Mouse (Mus musculus) left cerebral cortex, postnatal 25 days (tissue): ENCODE results near the gene Arid1b. TPM values are rescaled to one million over a fixed set of nuclear protein-coding genes. Genes with fewer than 3 reads are reported as not detected.
A peak's percentile ranks its signal among the peaks of the same experiment; 100 is the strongest.

Source experiments
- DNase-seq, 2 experiments: peaks; one replicate each; pipeline ENCODE4 v3.0.0; 2022; ENCODE audit warnings: low spot score in 2 of 2, mixed read lengths in 1 of 2
- intact Hi-C: fragments of 180-260 bp; cut with DNase I; formaldehyde crosslinking; loops from one replicate; pipeline ENCODE4 v1.15.1; 2025
- total RNA-seq, 2 experiments: library from RNA; stranded (reverse); gene quantifications; 2 replicates each; pipeline ENCODE4 v1.2.3; 2021

The Arid1b gene
- total RNA-seq, 2 experiments from 2014 or later, result 73.6 to 79.6 TPM

- DNase-seq, result no peak
- intact Hi-C loops, result no loop called here
These were observed 173.9 kb downstream of the Arid1b start for GRCm38 (mm10) chr17:5168046-5168445.

DNA sequence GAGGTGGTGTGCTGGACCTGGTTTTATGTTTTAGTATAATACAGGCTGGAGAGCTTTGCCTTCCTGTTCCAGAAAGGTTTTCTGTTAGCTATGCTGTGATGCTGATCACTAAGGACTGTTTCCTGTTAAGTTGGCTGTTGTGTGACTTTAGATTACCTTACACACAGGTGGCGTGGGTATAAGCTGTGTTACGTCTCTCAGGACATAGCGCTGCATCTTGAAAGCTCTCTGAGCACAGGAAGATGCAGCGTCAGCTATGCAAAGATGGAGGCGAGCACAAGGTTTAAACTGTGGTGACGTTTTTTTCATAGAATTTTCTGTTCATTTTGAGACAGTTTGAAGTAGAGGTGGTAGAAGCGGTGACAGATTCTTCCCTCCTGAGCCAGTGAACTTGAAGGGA, 174.5 kb downstream of the Arid1b start:
- intact Hi-C loops, result no loop called here
- DNase-seq, result no peak

DNA sequence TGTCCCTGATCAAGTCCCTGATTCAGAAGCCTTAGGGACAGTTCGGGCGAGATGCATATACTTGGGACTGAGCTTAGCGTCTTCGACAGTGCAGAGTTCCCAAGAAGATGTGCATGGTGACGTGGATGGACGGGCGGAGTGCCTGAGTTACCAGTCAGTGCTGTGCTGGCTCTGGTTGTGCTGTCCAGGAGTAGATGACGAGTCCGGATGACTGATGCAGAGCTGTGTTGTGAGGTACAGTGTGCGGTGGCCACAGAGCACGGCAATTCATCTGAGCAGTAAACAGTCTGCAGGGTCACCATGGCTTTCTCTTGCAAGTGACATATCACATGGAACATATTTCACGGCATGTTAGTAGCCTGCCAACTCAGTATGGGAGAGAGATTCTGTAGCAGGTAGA, 176.2 kb downstream of the Arid1b start:
- intact Hi-C loops, result no loop called here
- DNase-seq, result no peak

DNA sequence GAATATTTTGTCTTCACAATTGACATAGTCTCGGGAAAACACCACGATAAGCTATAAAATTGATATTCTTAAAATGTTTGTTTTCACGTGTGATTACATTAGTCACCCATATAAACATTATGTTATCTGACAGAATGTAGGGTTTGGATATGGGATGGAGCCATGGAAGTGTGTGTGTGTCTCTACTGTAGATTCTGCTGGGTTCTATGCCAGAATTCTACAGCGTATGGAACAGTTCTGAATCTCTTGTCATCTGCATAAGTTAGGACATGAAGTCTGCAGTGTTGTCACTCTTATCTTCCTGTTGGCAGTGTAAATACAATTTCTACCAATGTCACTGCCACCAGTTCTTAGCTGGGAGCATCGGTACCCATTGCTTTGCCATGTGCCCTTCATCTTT, 177.3 kb downstream of the Arid1b start:
- DNase-seq, result no peak
- intact Hi-C loops, result no loop called here

GRCm38 (mm10) chr17:5174426-5175020, 180.4 kb downstream of the Arid1b start:
- DNase-seq, result no peak
- intact Hi-C loops, result no loop called here

DNA sequence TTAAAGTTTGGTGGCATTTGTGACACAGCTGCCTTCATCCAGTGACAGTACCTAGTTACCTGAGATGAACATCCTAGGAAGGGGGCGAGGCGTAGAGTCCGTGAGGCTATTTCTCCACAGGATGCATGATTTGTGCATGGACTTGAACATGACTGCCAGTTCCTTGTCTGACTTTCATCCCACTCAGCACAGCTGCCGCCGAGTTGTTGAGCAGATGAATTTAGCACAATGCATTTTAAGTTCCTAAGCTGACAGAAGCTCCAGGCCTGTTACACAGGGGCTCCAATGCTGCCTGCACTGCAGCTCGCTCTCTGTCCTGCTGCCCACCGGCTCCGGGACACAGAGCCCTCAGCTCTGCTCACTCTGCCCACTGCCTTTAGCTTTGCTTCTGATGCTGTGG, 181.4 kb downstream of the Arid1b start:
- peak in 1 of 2 experiments; percentile 79 for DNase-seq
- intact Hi-C loops, result no loop called here

DNA sequence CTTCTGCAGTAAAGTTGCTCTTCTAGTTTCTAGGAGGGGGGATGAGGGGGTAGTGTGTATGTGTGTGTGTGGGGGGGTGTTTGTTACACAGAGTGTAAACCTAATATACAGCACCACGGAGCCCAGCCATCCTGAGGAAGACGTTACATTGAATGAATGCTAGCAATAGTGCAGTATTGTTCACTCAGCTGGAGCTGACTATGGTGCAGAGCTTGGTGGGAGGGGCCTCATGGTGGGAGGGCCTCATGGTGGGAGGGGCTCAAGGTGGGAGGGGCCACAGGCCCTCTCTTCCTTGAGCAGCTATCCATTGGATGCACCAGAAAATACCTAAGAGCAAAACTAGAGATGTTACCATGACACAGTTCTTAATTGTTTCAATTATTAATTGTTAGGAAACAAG, 182.2 kb downstream of the Arid1b start:
- DNase-seq, result no peak
- intact Hi-C loops, result no loop called here

DNA sequence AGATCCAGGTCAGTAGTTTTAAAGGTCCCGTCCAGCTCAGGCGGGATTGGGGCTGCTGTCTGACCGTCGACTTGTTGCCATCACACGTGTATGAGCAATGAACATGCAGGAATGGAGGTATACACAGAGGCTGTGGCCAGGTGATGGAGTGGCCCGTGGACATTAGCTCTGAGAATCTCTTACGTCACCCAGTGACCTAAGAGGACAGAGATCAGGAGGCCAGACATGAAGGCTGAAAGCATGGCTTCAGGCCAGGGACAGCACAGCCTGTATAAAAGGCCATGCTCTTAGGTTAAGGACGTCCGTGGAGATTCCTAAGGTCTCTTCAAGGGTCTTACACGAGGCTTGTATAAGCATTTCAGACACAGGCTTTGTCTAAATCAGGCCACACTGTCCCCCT, 184.4 kb downstream of the Arid1b start:
- intact Hi-C loops, result no loop called here
- DNase-seq, result no peak

- DNase-seq, result no peak
- intact Hi-C loops, result no loop called here
These were observed 184.9 kb downstream of the Arid1b start for GRCm38 (mm10) chr17:5179004-5179403.

DNA sequence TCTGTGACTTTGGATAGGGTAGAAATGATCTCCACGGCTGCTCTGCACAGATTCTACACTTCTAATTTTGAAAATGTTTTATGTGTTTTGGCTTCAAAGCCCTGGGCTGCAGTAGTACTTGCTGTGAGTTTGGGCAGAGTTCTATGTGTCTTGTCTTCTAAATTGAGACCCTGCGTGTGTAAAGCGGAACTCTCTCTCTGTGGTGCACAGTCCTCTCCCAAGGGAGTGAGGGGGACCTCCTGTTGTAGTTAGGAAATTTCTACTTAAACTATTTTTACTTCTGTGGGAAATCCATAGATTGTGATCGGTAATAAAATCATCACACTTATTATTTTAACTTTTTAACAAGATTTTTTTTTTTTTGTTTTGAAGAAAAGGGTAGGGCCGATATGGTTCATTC, 185.3 kb downstream of the Arid1b start:
- intact Hi-C loops, result no loop called here
- DNase-seq, result no peak

- intact Hi-C loops, result no loop called here
- no peak for DNase-seq
These were observed 185.9 kb downstream of the Arid1b start for GRCm38 (mm10) chr17:5179925-5180525.

DNA sequence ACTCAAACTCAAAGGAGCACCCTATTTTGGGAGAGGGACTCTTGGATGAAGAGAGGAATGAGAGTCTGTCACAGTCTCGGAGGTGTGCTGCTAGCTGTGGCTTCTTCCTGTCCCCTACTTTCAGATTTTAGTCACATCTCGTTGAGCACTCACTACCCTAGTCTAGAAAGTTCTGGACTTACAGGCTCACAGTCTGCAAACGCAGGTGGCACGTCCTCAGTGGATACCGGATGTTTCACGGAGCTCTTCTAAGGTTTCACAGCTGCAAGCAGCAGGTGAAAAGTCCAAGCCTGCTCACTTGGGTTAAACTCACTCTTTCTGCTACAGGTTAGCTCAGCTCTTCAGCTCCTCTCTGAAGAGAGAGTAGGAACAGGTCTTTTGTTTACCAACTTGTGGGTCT, 186.8 kb downstream of the Arid1b start:
- DNase-seq, result no peak
- intact Hi-C loops, result no loop called here

DNA sequence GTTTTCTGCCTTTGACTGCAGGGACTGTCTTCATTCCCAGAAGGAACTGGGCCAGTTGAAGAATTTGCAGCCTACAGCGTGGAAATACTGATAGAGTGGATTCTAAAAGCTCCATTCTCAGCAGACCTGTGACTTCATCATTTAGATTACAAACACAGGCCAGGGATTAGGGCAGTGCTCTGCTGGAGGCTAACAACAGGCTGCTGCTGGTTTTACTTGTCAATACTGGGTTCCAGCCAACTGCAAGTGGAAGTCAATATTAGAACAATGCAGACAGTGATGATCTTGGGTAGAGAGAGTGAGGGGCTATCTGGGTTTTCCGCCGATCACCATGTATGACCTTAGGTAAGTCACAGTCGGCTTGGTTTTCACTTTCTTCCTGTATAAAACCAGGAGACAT, 188.4 kb downstream of the Arid1b start:
- intact Hi-C loops, result no loop called here
- DNase-seq, result no peak

- no peak for DNase-seq
- intact Hi-C loops, result loop anchor here (5.0 kb wide), 1 partner anchor 188 kb away; no protein-coding TSS in a partner anchor
These were observed 191.4 kb downstream of the Arid1b start for GRCm38 (mm10) chr17:5185501-5185900.

GRCm38 (mm10) chr17:5187546-5187945, 193.4 kb downstream of the Arid1b start:
- intact Hi-C loops, result loop anchor here (5.0 kb wide), 1 partner anchor 190 kb away; no protein-coding TSS in a partner anchor
- DNase-seq, result no peak

DNA sequence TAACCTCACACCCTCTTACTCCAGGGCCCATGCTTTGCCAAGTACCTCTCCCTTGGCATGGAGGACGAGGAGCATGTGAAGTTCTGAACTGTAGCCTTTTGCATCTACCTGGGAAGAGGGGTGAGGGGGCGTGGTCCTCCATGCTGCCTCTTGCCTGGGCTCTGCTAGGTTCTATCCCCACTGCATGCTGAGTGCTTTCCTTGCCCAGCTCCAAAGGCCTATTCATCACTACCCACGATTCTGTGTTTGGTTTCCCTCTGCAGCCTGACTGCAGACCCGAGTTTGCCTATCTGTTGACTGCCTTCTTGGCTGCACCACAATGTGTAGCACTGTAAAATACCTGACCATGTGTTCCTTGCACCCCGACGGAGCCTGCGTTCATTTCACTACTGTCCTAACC, 194.3 kb downstream of the Arid1b start:
- DNase-seq, result no peak
- intact Hi-C loops, result loop anchor here (5.0 kb wide), 1 partner anchor 191 kb away; no protein-coding TSS in a partner anchor

- DNase-seq, result peak; percentile 90 to 94
- intact Hi-C loops, result loop anchor here (1.0 to 5.0 kb wide), 2 partner anchors 192 to 281 kb away; no protein-coding TSS in a partner anchor
These were observed 195.6 kb downstream of the Arid1b start for GRCm38 (mm10) chr17:5189551-5190351.

DNA sequence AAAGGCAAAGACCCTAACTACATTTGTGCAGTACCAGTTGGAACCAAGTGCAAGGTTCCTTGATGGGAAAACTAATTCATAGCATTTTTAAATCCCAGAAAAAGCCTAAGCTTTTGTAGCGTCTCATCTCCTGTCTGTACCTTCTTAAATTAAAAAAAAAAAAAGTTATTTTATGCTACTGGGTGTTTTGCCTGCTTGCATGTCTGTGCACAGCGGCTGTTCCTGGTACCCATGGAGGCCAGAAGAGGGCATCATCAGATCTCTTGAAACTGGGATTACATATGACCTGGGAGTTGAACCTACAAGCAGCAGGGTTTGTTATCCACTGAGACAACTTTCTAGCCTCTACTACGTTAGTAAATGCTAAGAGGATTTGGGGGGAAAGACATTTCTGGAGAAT, 196.2 kb downstream of the Arid1b start:
- intact Hi-C loops, result no loop called here
- no peak for DNase-seq

GRCm38 (mm10) chr17:5194157-5194916, 200.2 kb downstream of the Arid1b start:
- intact Hi-C loops, result no loop called here
- no peak for DNase-seq

- no peak for DNase-seq
- intact Hi-C loops, result no loop called here
These were observed 201.3 kb downstream of the Arid1b start for GRCm38 (mm10) chr17:5195397-5195796.
